Mouse (Mus musculus): ENCODE measurements around the gene Map3k9.

- TF ChIP-seq CTCF (IDR thresholded peaks at IDR 0.05; ENCODE audit: low read depth) (no peak), EP300 (IDR thresholded peaks at IDR 0.05; ENCODE audit: low read depth) (no peak)
Measured at GRCm38 (mm10) chr12:81807529-81807837, 26.5 kb upstream of the Map3k9 start.

Data from heart, postnatal 0 days (tissue).